Mouse (Mus musculus): Measurements from ENCODE around the gene Rab20.

DNA sequence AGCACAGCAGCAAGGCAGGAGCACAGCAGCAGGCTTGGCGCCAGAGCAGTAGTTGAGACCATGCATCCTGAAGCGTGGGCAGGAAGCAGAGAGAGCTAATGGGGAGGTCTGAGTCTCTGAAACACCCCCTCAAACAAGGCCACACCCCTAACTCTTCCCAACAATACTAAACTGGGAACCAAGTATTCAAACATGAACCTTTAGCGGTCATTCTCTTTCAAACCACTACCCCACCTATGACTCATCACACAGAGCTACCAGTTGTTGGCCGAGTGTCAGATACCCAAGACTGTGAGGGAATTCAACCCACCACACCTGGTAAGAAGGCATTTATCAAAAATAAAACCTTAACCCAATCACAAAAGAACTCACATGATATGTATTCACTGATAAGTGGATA lies 8.7 kb upstream of the Rab20 start:
- TF ChIP-seq CTCF (IDR thresholded peaks at IDR 0.05; ENCODE audit: low read depth), result no peak
- no peak for TF ChIP-seq EP300 (IDR thresholded peaks at IDR 0.05; ENCODE audit: low read depth)
